Mouse (Mus musculus) embryonic fibroblast, embryonic 13.5 days (primary cell): ENCODE data around the gene Hsd17b1. TPM values are rescaled to one million over a fixed set of nuclear protein-coding genes. Genes with fewer than 3 reads are reported as not detected.

Experiments
- H3K27ac ChIP-seq: 2 replicates; pipeline ENCODE4 v1.5.1; 2012; ENCODE audit warnings: low read length, control low read depth, inconsistent platforms; ENCODE audit not compliant: insufficient read depth
- H3K4me1 ChIP-seq: 2 replicates; pipeline ENCODE4 v1.6.1; 2011; ENCODE audit warnings: low read length; ENCODE audit not compliant: control insufficient read depth, insufficient read depth
- H3K4me3 ChIP-seq: 2 replicates; pipeline ENCODE4 v1.5.1; 2011; ENCODE audit warnings: mild to moderate bottlenecking, control low read depth, low read length; ENCODE audit not compliant: insufficient read depth
- CTCF ChIP-seq: IDR thresholded peaks from 2 replicates; pipeline ENCODE4 v1.5.1; 2011; ENCODE audit warnings: mild to moderate bottlenecking, control low read depth, low read length, moderate library complexity, borderline replicate concordance; ENCODE audit not compliant: insufficient read depth
- POLR2A ChIP-seq: IDR thresholded peaks from 2 replicates; pipeline ENCODE4 v1.6.1; 2011; ENCODE audit warnings: low read depth, mild to moderate bottlenecking, control low read depth, low read length, moderate library complexity
- polyA plus RNA-seq: library from polyadenylated mRNA; stranded (reverse); fragments of >200 nt; gene quantifications from 2 replicates; pipeline ENCODE4 v1.2.4, GENCODE M21; 2011; ENCODE audit warnings: low read depth; ENCODE audit not compliant: missing spikeins, insufficient read length

Gene Hsd17b1
- polyA plus RNA-seq, 1 experiment, result 5.2 TPM

DNA sequence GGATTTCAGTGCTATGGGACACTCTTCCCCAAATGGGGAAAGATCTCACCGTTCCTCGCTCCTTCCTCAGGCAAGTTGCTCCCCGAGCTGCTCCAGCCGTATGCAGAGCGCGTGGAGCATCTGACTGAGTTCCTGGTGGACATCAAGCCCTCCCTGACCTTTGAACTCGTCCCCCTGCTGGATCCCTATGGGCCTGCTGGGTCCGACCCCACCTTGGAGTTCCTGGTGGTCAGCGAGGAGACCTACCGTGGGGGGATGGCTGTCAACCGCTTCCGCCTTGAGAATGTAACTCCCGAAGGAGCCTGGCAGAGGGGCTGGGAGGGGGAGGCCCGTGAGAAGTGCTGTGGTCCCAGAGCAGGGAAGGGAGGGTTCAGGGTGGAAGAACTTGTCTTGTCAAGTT lies 6.0 kb downstream of the Hsd17b1 start:
- Histone ChIP-seq H3K27ac (no peak overlapping the region), H3K4me1 (peaks cover 14% of the 10 kb centered on the region), H3K4me3 (no peak overlapping the region)
- TF ChIP-seq POLR2A (no peak), CTCF (no peak)

DNA sequence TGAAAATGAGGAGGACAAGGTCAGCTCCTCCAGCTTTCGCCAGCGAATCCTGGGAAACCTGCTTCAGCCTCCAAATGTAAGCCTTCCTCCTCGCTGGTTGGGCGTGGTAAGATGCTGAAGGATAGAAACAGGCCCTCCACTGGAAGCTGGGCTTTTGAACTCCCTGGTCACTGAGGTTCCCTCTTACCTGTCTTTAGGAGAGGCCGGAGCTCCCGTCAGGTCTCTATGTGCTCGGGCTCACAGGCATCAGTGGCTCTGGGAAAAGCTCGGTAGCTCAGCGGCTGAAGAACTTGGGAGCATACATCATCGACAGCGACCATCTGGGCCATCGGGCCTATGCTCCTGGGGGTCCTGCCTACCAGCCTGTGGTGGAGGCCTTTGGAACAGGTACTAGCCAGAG lies 6.6 kb downstream of the Hsd17b1 start:
- Histone ChIP-seq H3K27ac (no peak overlapping the region), H3K4me3 (no peak overlapping the region), H3K4me1 (peaks cover 14% of the 10 kb centered on the region)
- no peak for TF ChIP-seq CTCF
- TF ChIP-seq POLR2A, result no peak

DNA sequence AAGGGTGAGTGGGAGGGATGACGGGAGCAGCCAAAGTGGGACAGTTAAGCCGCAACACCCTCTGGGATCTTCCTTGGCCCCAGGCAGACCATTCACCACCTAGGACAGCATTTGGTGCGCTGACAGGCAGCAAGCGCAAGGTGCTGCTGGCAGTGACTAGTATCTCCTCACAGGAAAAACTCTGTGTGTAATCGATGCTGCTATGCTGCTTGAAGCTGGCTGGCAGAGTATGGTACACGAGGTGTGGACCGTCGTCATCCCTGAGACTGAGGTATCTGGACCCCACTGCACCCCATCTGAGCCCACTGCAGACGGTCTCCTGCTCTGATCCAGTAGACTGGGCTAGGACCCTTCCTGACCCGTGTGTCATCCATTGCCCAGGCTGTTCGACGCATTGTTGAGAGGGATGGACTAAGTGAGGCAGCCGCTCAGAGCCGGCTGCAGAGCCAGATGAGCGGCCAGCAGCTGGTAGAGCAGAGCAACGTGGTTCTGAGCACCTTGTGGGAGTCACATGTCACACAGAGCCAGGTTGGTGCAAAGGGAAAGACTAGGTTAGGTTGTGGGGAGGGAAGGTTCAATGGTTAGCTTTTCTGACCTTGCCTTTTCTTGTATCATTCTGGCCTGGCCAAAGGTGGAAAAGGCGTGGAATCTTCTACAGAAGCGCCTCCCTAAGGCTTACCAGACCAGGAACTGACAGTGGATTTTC lies 7.6 kb downstream of the Hsd17b1 start:
- Histone ChIP-seq H3K4me3 (no peak overlapping the region), H3K4me1 (peaks cover 14% of the 10 kb centered on the region)

DNA sequence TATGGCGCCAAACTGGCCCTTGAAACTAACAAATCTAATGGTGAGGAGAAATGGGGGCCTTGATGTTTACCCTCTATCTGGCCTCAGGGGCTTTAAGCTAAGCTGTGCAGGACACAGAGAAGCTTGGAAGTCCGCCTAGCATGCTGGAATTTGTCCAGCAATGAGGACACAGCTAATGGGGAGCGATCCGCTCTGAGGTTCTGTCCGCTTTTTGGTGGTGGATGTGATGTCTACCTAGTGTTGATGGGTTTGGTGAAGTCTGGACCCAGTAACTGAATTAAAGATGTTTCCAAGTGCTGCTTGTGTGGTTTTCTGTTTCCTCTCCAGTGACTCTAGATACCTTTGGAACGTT lies 8.1 kb downstream of the Hsd17b1 start:
- Histone ChIP-seq H3K4me3 (no peak overlapping the region), H3K4me1 (peaks cover 14% of the 10 kb centered on the region), H3K27ac (no peak overlapping the region)
- TF ChIP-seq CTCF (no peak), POLR2A (no peak)

More for the DNA sequence above, 7.6 kb downstream of the Hsd17b1 start:
- H3K27ac ChIP-seq, result no peak overlapping the region
- TF ChIP-seq CTCF, result no peak
- no peak for TF ChIP-seq POLR2A

DNA sequence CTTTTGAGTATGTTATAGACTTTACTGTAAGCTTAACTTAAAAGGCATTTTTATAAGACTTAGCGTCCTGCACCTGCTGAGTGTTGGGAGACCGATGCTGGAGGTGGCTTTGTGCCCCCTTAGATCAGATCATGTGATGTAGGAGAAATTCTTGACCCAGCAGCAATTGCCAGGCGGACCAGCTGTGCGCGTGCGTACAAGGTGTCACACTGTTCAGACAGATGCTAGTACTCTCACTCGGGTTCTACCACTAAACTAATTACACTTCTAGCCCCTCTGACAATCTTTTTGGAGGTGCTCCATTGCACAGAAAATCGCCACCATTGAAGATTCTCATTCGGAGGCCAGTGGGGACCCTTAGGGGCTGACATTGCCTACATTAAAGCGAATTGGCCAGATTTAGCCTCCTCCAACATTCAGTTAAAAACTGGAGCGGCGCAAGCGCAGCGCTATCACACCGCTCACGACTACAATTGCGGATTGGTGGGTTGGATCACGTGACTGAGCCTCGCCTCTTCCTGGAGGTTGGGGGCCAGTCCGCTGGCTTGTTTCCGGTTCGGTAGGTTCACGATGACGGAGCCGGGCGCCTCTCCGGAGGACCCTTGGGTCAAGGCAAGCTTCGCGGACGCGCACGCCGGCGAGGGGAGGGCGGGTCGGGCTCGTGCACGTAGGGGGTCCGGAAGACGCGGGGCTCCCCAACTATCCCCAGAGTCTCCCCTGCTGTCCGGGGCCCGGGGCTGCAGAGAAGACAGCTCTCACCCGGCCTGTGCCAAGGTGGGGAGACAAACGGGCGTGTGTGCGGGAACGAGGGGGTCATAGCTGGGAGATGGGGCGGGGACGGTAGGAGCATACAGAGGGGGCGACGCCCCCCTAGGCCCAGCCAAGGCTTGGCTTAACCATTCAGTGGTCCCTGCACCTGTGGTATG lies 8.8 kb downstream of the Hsd17b1 start, which contains the start of gene Mlx:
Gene Mlx (plus strand): TSS at position 522 of the 926 bp plus-strand sequence.
- TF ChIP-seq CTCF (no peak), POLR2A (peak; percentile 80)
- Histone ChIP-seq H3K27ac (peak within 1 kb of the TSS; percentile 42; the same call in 1 of the 2 replicates), H3K4me1 (peaks cover 14% of the 10 kb centered on the region), H3K4me3 (peak within 1 kb of the TSS; percentile 70)

DNA sequence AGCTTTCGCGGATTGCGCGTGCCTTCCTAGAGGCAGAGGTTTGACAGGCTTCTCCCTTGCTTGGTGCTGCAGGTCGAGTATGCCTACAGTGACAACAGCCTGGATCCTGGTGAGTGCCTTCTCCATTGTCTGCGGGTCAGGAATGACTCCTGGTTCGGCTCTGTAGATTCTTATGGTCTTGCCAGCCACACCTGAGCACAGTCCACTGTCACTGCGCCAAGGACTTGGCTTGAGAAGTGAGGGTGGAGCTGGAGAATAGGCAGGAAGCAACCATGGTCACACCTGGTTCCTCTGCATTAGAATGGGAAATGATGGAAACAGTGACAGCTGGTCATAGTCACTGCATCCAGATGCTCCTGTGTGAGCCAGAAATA lies 9.5 kb downstream of the Hsd17b1 start:
- TF ChIP-seq POLR2A, result no peak
- no peak for TF ChIP-seq CTCF
- Histone ChIP-seq H3K27ac (no peak overlapping the region), H3K4me3 (peak overlapping the region; percentile 70), H3K4me1 (peaks cover 14% of the 10 kb centered on the region)

DNA sequence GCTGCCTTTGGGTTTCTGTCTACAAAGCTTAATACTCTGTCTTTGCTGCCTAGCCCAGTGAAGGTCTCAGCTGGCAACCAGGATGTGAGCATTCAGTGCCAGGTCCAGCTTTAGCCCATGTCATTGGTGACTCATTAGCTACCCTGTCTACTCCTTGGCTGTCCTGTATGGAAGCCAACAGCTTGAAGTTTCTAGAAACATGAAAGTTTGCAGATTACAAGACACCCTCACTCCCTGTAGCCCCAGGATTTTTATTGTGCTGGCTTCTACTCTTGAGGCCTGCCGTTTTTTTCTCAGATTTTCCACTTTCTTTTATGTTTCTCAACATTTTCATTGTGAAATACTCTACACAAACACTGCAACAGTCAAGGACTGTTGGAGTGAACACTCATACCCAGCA lies 11.7 kb downstream of the Hsd17b1 start:
- Histone ChIP-seq H3K4me3 (no peak overlapping the region), H3K27ac (no peak overlapping the region), H3K4me1 (peaks cover 14% of the 10 kb centered on the region)
- TF ChIP-seq POLR2A (no peak), CTCF (no peak)

DNA sequence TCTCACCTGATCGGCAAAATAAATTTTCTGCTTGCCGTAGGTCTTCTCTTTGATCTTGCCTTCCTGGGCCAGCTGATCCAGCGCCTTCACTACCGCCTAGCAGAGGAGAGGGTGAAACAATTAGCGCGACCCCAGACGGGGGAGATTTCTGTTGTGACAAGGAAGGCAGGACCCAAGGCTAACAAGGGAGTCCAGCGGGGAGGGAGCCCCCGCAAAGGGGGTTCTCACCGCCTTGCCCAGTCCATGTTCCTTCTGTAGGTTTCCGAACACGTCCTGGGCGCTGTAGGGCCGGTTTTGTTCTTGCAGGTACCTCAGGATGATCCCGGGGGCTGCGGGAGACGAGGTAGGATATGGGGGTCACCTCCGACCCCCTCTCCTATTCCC lies 16.7 kb downstream of the Hsd17b1 start:
- H3K27ac ChIP-seq, result no peak overlapping the region
- H3K4me1 ChIP-seq, result no peaks in the 10 kb centered on the region; the same call in 1 of the 2 replicates
- no peak for TF ChIP-seq POLR2A
- TF ChIP-seq CTCF, result no peak

DNA sequence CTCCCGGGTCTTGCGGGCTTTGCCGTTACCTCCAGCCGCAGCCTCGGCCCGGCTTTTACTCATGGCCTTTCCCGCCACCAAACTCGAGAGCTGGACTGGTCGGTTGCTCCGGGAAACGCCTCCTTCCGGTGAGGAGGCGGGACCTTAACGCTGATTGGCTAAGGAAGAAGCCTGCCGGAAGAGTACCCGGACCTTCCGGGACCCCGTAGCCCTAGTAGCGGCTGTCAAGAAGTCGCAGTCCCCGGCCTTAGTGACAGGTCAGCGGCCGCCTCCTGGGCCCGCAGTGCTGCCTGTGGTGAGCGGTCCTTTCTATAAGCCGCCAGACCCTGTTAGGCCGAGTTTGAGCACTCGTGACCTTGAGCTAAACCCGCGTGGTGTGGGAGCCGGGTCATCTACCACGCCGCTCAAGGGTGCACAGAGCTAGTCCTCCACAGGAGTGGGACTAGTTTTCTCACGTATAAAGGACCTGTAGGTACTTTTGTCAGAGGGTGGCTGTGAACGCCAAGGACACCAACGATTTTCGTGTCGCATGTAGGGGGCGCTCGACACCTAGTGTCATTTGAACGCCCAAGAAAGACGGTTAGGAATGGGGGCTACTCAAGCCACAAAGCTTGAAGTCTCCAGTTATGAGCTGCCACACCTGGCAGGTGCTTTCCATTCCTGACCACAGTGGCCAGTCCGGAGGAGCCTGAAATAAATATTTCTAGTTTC lies 17.3 kb downstream of the Hsd17b1 start, which contains the start of gene Psmc3ip:
Gene Psmc3ip (minus strand): TSS at position 123 of the 711 bp plus-strand sequence.
- Histone ChIP-seq H3K27ac (peak within 1 kb of the TSS; percentile 60), H3K4me1 (no peaks in the 10 kb centered on the region; the same call in 1 of the 2 replicates), H3K4me3 (peak within 1 kb of the TSS; percentile 66)
- TF ChIP-seq CTCF (peak; percentile 68; the same call in 1 of the 2 replicates), POLR2A (peak; percentile 58)

More for the DNA sequence above, 16.7 kb downstream of the Hsd17b1 start:
- peak overlapping the region; percentile 52 for H3K4me3 ChIP-seq

DNA sequence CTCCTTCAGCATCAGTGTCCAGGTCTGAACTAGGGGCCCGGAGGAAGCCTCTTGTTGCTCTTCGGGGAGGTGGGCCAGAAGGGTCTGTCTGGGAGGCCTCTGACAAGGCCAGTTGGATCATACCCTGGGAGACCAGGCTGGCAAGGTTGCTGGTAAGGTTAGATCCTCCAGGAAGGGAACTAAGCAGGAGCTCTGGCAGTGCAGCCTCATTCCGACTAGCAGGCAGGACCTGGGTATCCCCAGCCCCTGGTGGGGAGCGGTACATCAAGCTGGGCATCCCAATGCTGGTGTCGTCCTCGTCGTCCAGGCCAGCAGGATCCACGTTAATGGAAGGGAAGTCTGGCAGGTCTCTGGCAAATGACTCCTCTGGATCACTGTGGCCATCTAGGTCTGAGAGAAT lies 20.0 kb downstream of the Hsd17b1 start:
- Histone ChIP-seq H3K4me1 (no peaks in the 10 kb centered on the region; the same call in 1 of the 2 replicates), H3K4me3 (no peak overlapping the region), H3K27ac (no peak overlapping the region)
- TF ChIP-seq POLR2A, result no peak
- TF ChIP-seq CTCF, result no peak
